Mouse (Mus musculus) adrenal gland, adult 8-10 months (tissue): ENCODE results near the gene 6430548M08Rik. TPM values are rescaled to one million over a fixed set of nuclear protein-coding genes. Genes with fewer than 3 reads are reported as not detected.

ENCODE experiments used
- DNase-seq: peaks from one replicate; pipeline ENCODE4 v3.0.0; 2022
- total RNA-seq, 4 experiments: library from RNA; stranded (reverse); gene quantifications; 2 replicates each; pipeline ENCODE4 v1.2.4; 2022

6430548M08Rik gene
- 100 to 1,000 TPM; 110 to 182 (median 142) TPM for total RNA-seq

- peak; percentile 100 for DNase-seq
Observed at GRCm38 (mm10) chr8:120113758-120114255, at the start of gene 6430548M08Rik. 6430548M08Rik (plus strand) TSS chr8:120114152.

GRCm38 (mm10) chr8:120065611-120066010 is 48.3 kb upstream of the 6430548M08Rik start:
- no peak for DNase-seq

- DNase-seq = no peak
Observed at GRCm38 (mm10) chr8:120066226-120066625, 47.7 kb upstream of the 6430548M08Rik start.

GRCm38 (mm10) chr8:120067936-120068668 is 45.9 kb upstream of the 6430548M08Rik start:
- DNase-seq = peak; percentile 28

GRCm38 (mm10) chr8:120071684-120072083 is 42.3 kb upstream of the 6430548M08Rik start:
- peak; percentile 72 for DNase-seq

GRCm38 (mm10) chr8:120072259-120072658 is 41.7 kb upstream of the 6430548M08Rik start:
- peak; percentile 61 for DNase-seq

- DNase-seq = no peak
Observed at GRCm38 (mm10) chr8:120072827-120073226, 41.1 kb upstream of the 6430548M08Rik start.

GRCm38 (mm10) chr8:120074516-120074915 is 39.4 kb upstream of the 6430548M08Rik start:
- DNase-seq = no peak

- DNase-seq = no peak
Observed at GRCm38 (mm10) chr8:120075347-120075746, 38.6 kb upstream of the 6430548M08Rik start.

GRCm38 (mm10) chr8:120078080-120078479 is 35.9 kb upstream of the 6430548M08Rik start:
- no peak for DNase-seq

GRCm38 (mm10) chr8:120079361-120079760 is 34.6 kb upstream of the 6430548M08Rik start:
- no peak for DNase-seq

GRCm38 (mm10) chr8:120083261-120083660 is 30.7 kb upstream of the 6430548M08Rik start:
- DNase-seq = no peak

- DNase-seq = no peak
Observed at GRCm38 (mm10) chr8:120084783-120085182, 29.2 kb upstream of the 6430548M08Rik start.

- DNase-seq = no peak
Observed at GRCm38 (mm10) chr8:120089511-120089910, 24.4 kb upstream of the 6430548M08Rik start.

- DNase-seq = no peak
Observed at GRCm38 (mm10) chr8:120091032-120091431, 22.9 kb upstream of the 6430548M08Rik start.

- DNase-seq = no peak
Observed at GRCm38 (mm10) chr8:120093103-120093502, 20.8 kb upstream of the 6430548M08Rik start.

GRCm38 (mm10) chr8:120094801-120095200 is 19.2 kb upstream of the 6430548M08Rik start:
- DNase-seq = no peak

GRCm38 (mm10) chr8:120096486-120096885 is 17.5 kb upstream of the 6430548M08Rik start:
- no peak for DNase-seq

- no peak for DNase-seq
Observed at GRCm38 (mm10) chr8:120100388-120101067, 13.4 kb upstream of the 6430548M08Rik start.

- DNase-seq = peak; percentile 77
Observed at GRCm38 (mm10) chr8:120101068-120101972, 12.6 kb upstream of the 6430548M08Rik start, which contains the start of gene Zdhhc7. Zdhhc7 (minus strand) TSS chr8:120101482.

- no peak for DNase-seq
Observed at GRCm38 (mm10) chr8:120103916-120104315, 10.0 kb upstream of the 6430548M08Rik start.

- peak; percentile 93 for DNase-seq
Observed at GRCm38 (mm10) chr8:120104721-120105272, 9.2 kb upstream of the 6430548M08Rik start.
